Mouse (Mus musculus): ENCODE results near the gene Capn1.
A peak's percentile ranks its signal among the peaks of the same experiment; 100 is the strongest.

Gene Capn1

DNA sequence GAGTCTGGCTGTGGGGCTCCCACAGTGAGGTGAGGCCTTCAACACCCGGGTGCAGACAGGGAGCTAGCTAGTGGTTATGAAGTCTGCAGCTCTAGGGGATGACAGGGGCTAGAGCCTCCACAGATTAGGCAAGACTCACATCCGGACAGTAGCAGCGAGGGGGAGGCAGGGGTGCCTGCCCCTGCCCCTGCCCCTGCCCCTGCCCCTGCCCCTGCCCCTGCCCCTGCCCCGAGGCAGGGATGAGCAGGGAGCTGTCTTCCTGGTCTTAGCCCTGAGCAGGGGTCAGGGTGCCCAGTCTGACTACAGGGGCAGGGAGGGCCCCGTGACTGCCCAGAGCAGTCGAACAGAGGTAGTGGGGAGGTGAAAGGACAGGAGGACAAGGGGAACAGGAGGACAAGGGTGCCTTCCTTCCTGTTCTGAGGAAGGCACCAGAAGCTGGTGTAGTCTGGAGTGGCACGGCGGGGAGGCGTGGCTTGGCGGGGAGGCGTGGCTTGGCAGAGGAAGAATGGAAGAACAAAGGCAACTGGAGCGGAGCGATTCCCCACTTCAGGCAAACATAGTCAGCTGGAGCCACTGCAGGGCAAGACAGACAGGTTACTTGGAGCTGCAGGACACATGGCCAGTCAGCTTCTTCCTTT lies 26.8 kb downstream of the Capn1 start:
- DNase-seq, result peak; percentile 82

DNA sequence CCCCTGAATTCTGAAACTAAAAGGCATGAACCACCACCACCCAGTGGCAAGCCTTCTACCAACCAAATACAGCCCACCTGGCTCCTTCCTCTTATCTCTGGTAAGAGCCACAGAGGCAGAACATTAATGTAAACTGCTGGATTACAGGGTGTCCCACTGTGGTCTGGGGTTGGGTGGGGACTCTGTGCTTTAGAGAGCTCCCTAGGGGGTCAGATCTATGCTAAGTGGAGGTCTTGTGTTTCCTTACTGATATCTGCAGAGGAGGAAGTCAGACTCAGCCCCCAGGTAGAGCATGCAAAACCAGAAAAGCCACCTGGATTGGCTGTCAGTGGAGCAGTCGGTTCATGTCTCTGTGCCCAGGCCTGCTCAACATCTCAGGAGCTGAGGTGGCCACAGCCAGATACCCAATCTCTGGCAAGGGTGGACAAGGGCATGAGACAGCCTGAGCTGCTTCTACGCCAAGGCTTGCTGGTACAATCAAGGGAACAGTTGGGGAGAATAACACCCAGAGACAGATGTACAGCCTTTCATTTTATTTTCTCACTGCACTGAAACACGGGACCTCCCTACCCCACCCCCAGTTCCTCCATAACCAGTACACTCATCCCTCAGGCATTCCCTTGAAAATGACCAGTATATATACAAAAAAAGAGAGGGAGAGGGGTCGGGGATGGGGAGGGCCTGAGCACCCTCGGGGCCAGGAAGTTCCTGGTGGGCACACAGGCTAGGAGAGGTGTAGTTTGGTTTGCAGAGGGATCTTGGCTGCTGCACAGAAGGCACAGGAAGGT lies 27.5 kb downstream of the Capn1 start:
- no peak for DNase-seq

DNA sequence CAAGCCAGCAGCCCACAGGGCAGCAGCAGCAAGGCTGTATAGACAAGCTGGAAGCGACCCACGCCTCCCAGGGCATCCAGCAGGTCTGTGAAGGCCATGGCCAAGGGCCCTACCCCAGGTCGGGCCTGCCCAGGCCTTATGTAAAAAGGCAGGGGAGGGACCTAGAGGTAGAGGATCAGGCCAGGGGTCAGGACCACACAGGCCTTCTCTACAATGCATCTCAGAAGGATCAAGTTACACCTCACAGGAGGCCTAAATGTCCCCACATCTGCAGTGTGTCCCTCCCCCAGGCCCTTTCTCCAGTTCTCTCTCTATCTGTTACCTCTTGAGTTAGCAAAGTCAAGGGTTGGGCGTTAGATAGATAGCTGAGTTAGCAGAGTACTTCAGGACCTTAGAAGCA lies 29.7 kb downstream of the Capn1 start, which contains the start of gene Slc22a20:
TSS of gene Slc22a20 (minus strand) at position 101 of the 400 bp plus-strand sequence.
- DNase-seq, result no peak

DNA sequence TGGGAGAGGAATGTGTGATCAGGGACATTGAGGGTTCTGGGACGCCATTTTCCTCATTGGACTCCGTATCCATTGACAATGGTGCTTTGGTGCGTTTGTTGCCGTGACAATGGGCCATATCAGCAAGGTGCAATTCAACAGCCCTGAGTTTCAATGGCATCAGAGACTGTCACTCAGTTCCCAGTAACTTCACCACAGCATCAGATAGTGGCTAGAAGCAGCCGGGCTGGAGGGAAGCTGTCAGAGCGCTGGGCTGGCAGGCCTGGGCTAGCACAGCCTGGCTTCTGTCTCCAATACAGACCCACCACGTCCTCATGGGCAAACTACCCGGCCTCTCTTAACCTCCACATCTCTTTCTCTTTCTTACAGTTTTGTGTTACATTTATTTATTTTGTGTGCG lies 35.2 kb downstream of the Capn1 start:
- no peak for DNase-seq

DNA sequence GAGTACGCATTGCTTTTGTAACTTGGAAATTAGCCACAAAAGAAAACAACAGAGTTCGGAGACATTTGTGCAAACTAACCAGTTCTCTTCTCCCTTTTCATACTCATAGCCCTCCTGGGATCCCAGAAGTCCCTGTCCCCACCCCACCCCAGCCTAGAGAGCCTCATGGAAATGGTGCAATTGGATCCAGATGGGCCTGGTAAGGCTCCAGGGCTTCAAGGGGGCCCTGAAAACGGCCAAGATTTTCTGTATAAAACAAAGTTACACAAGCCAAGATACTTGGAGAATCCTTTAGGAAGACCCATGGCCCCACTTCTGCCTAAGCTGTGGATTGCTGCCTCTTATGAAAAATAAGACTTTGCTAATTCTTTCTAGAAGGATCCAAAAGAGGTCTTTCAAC lies 38.0 kb downstream of the Capn1 start:
- no peak for DNase-seq

DNA sequence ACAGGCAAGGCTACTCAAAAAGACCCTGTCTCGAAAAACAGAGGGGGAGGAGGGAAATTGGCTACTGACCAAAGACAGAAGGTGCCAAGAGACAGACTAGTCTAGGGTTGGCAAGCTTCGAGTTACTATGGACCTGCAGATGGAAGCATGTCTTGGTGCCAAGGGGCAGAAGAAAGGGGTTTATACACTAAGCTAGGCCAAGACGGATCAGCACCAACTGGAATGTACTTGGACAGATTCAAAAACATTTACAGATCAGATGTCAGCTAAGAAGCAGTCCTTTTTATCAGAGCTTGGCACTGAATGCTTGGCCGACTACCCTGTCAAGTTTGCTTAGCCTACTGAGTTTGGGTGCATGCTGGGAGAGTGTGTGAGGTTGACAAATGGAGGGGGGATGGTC lies 40.0 kb downstream of the Capn1 start:
- no peak for DNase-seq

DNA sequence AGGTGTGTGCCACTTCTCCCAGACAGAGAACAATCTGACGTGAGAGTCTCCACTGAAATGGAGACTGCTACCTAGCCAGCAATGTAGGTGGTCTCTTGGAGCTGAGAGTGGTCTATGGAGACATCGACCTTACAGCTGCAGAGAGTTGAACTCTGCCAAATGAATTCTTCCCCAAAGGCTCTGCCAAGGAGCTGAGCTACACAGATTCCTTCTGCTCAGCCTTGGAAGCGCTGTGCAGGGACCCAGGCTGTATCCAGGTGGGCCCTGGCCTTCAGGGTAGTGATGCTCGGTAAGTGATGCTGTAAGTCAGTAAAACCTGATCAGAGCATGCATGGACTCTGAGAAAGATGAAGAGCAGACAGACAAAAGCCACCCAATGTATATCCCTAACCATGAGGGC lies 40.6 kb downstream of the Capn1 start:
- no peak for DNase-seq

DNA sequence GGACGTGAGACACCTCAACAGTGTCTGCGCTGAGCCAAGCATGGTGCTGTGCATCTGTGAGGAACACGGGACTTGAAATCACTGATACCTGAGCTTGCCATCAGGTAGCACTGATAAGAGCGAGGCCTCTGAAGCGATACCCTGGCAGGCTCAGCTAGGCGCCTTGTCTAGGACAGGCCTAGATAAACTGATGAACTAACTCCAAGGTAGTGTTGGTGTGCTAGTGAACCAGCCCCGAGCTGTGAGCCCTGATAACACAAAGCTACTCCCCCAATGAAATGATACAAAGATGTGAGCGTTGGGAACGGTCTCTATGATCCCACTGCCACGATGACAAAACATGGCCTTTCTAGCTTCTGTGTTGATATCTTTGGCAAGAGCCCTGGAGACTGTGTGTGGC lies 48.0 kb downstream of the Capn1 start:
- DNase-seq, result peak; percentile 84

DNA sequence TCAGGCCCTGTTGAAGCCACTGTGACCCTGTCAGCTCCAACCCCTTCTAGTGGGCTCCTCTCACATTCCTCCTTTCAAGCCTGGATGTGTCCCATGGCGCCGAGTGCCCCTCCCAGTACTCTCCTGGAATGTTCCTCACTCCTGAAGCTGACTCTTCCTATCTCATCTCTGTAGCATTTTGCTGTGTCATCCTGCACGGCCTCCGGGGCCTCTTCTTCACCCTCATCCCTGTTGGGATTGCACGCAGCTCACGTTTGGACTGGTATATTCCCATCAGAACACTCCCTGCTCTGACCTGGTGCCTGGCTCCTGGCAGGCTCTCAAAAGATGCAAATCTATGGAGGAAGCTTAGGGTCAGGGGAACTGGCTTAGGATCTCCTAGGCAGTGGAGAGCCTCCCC lies 48.9 kb downstream of the Capn1 start:
- DNase-seq, result peak; percentile 88

DNA sequence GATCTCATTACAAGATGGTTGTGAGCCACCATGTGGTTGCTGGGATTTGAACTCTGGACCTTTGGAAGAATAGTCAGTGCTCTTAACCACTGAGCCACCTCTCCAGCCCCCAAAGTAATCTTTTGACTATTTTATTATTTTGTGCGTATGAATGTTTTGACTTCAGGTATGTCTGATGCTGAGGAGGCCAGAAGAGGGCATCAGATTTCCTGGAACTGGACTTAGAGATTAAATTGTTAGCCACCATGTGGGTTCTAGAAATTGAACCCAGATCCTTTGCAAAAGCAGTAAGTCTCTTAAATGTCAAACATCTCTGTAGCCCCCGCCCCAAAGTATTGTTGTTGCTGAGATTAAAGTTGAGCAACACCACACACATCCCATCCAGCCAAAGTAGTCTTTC lies 49.8 kb downstream of the Capn1 start:
- DNase-seq, result no peak

DNA sequence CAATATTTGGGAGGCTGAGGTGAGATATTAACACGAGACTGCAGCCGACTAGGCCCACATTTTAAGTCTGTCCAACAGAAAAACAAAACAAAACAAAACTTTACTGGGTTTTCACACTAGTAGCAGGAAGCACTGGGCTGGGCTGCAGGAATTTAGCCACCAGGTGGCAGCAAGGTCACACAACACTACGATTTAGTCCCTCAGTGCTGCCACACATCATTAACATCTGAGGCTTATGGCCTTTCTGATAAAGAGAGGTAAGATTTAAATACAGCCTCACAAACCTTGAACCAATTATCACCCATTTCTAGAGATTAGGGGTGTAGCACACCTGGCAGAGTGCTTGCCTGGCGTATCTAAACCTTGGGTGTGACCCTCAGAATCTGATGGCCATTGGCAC lies 50.4 kb downstream of the Capn1 start:
- peak; percentile 88 for DNase-seq

DNA sequence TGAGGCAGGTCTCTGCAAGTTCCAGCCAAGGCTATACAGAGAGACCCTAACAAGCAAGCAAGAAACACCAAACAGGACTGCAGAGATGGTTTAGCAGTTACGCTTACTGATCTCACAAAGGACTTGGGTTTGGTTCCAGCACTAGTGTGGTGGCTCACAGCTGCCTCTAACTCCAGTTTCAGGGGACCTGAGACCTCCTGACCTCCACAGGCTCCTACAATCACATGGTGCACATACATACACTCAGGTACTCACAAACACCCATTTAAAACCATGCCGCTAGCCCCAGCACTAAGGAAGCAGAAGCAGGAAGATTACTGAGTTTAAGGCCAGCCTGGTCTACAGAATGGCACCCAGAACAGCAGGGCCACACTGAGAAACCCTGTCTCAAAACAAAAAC lies 50.9 kb downstream of the Capn1 start:
- no peak for DNase-seq

DNA sequence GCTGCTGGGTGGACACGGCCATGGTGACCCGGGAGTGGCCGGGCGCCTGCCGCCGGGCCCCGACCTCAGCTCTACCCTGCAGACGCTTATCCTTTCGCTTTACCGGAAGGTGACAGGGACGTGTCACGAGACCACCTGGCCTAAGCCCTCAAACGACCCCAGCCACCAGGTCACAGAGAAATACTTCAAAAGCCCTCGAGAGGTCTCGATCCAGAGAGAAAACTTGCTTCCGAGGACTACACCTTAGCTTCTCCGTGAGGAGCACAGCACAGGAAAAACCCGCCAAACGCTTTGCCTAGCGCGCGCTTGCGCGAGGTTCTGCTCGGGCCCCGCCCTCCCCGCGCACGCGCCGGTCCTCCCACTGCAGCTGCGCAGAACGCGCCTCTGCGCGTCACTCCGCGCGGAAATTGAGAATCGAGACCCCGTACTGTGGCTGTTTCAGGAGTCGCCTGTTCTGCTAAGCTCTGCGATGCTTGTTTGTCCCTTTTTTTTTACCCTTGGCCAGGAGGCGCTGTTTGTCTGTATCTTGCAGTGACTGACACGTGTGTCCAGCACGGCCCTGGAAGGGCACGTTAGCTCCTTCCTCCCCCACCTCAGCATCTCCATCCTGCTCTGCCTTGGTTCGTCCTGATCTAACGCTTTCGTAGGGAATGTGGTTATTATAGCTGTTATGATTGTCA lies 51.7 kb downstream of the Capn1 start, which contains the start of gene Pola2:
TSS of gene Pola2 (minus strand) at position 320 of the 680 bp plus-strand sequence.
- peak; percentile 90 for DNase-seq

DNA sequence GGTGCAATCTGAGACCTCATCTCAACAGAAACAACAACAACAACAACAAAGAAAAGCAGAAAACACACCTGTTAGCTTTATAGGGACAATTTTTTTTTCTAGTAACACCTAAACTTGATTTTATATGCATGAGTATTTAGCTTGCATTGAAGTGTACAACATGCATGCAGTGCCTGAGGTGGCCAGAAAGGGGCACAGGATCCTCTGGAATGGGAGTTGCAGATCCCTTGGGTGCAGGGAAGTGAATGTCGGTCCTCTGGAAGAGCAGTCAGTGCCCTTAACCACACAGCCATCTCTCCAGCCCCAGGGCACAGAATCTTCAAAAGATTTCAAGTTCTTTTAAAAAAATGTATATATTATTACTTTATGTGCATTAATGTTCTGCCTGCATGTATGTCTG lies 53.0 kb downstream of the Capn1 start:
- DNase-seq, result no peak

DNA sequence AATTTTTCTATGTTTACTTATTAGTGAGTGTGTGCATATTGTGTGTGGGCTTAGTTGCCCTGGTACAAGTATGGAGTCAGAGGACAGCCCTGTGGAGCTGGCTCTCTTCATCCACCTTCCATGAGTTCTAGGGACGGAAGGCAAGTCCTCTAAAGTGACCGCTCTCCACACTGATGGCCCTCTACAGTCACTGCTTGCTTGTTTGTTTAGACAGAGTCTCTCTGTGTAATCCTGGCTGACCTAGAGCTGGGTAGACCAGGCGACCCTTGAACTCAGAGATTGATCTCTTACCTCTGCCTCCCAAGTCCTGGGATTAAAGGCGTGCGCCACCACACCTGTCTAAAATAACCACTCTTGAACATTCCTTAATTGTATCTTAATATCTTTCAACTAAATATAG lies 58.3 kb downstream of the Capn1 start:
- no peak for DNase-seq

DNA sequence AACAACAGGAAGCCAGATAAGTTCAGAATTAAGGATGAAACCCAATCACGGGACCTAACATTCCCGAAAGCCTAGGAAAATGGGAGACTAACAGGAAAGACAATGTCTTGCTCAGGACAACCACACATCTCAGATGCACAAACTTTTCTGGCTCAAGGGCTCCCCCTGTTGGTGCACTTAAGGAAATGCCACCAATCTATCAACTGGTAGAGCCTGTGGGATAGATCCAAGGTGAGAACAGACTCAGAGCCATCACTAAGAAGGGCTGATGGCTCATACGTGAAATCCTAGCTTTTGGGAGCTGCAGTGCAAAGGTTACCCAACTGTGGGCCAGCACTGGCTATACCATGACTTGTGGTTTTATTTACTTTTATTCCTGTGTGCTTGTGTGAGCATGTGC lies 59.0 kb downstream of the Capn1 start:
- DNase-seq, result peak; percentile 84

DNA sequence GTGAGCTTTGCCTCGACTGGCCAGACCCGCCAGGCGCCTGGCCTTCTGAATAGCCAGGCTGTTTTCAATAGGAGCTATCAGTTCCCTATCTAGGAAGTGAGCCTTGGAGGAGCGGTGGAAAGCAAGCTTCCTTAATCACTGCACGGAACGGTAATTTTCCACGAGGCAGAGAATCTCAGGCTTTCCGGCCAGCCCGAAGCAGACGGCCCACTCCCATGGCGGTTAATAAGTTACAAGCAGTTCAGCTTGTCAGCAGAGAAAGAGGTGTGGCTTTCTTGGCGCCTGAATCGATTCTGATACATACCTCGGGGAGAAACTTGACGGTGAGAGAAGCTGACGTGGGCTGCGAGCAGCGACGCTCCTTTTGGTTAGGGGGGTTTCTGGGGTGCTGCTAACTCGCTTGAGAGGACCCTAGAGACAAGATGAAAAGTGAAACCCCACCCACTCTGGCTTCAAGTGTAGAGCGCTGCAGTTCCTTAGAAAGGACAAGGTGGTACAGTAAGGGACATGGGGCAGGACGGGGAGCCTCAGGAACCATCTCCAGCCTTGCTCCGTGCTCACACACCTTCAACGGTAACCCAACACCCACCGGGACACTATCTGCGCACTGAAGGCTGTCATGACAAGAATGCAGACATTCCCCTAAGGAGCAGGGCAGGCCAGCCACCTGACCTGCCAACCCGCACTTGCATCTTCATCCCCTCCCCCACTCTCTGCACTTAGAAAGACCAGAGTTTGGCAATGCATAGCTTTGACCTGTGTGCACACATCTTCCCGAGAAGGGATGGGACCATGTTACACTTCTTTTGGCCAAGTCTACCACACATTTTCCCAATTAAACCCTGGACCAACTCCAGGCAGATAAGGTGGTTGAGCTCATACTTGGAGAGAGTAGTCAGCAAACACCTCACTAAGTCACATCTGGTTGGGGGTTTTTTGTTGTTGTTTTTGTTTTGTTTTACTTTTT lies 59.7 kb downstream of the Capn1 start:
- no peak for DNase-seq

DNA sequence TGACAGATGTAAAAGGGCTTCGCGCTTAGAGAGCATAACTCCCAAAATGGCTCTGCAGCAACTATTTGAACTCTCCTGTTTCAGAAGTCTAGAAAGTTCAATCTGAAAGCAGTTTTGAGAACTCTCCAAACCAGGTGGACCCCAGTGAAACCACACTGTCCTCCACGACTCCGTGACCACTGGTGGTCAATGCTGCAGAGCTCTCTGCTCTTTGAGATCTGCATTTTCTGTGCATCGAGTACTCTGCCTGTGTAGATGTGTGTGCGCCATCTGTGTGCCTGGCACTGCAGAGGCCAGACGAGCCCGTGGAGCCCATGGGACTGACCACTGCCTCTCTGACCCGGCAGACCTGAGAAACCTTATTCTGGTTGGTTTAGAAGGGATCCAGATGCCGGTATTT lies 60.8 kb downstream of the Capn1 start:
- DNase-seq, result no peak

DNA sequence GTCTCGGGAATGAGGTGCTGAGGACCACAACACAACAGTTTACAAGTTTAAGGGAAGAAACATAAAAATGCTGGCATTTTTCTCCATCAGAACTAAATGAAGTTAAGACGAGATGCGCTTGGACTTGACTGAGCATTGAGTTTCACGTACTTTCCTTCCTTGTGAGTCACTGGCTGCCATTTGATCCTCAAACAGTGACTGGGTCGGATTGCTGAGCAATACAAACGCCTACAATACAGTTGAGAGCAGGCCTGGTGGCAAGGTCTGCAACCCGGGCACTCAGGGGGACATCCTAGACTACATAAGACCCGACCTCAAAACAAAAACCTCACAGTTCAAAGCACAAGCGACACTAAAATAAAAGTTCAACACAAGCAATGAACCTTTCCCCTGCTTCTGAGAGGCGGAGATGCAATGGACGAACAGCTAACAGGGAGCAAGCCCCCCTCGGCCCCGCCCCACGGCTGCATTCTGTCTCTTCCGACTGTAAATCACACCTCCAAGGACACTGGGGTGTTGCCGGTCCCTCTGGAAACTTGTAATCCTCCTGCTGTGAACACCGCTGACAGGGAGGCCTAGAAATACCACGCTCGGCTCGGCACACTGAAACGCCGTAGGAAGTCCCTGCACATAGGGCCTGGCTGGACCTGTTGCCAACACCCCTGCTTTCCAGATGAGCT lies 61.5 kb downstream of the Capn1 start:
- no peak for DNase-seq

DNA sequence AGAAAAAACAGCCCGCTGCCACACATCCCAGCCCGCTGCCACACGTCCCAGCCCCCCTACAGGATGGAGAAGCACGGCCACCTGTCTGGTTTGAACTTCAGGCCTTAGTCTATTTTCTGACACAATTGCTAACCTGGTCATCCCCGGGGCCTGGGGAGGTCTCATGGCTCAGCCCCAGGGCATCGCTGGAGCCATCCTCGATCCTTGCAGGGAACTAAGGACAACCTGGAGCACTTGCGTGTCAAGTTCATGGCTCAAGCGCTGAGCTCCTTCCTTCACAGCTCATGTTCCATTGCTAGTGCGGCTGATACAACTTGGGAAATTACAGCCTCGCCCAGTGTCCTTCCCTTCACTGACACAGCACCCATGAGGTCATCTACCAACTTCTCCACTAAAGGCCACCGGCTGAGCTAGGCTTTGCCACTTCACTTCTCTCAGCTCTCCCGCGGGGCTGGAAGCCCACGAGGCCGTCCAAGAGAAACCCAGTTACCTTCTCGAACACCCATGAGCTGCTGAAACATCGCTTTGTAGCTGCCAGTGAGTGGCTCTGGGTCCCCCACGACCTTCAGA lies 62.4 kb downstream of the Capn1 start:
- no peak for DNase-seq

DNA sequence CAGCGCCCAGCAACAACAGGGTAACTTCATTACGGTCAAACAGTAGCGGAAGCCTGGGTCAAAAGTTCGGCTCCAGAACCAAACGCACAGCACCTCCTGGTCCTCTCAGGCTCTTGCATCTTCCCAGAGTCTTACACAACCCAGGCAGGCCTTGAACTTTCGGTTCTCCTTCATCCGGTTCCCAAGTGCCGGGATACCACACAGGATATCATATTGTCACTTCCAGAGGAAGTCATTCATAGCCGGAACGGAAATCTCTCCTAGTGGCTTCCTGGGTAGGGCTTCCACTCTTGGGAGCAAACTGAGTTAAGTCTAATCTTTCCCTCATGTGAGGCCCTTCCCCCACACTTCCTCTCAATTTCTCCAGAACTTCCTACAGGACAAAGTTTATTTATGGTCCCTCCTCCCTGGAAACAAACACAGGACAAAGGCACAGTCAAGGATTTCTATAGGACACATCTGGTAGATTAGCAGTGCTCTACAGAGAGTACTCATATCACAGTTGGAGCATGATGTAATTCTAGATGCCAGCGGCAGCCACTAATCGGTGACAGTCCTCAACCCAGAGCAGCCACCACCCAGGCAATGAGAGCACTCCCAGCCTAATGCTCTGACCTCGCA lies 63.5 kb downstream of the Capn1 start:
- DNase-seq, result no peak

All from liver (tissue).